ENCODE assay signal across 22 mouse cellular contexts in genomic region chr10:97905793-97906192, GRCm38 (mm10).
"Had no signal": no experiment of that assay in that cellular context is flagged by ENCODE, and none has a peak within 500 bp of the region (broad histone marks: within the 10 kb centered on the region; RNA-seq: fewer than 3 reads in every experiment).

No protein-coding gene starts in this region.

- H3K4me2 ChIP-seq: limb, embryonic 15.5 days; liver, embryonic 11.5 days; lung, embryonic 14.5 days had no signal

- H3K4me3 ChIP-seq: layer of hippocampus, adult 2 months; left cerebral cortex, adult 2 months; limb, embryonic 15.5 days; midbrain, embryonic 10.5 days had no signal

- DNase-seq: kidney, adult 18-20 months; kidney, postnatal 25 days; layer of hippocampus, adult 9-11 months; layer of hippocampus, postnatal 36 days; liver, postnatal 0 days; lung, embryonic 14.5 days; midbrain, embryonic 14.5 days; right cerebral cortex, postnatal 14 days; right cerebral cortex, postnatal 4 days; thymus, adult 2 months; thymus, postnatal 14 days; thymus, postnatal 4 days had no signal

- H3K4me1 ChIP-seq: limb, embryonic 15.5 days; midbrain, embryonic 10.5 days had no signal

- H3K27me3 ChIP-seq: limb, embryonic 15.5 days had no signal

- H3K9ac ChIP-seq: limb, embryonic 15.5 days; liver, embryonic 14.5 days; liver, postnatal 0 days; lung, embryonic 14.5 days had no signal

- H3K9me3 ChIP-seq: limb, embryonic 15.5 days; midbrain, embryonic 10.5 days had no signal

- H3K27ac ChIP-seq: kidney, postnatal 0 days; layer of hippocampus, adult 2 months; left cerebral cortex, adult 2 months; limb, embryonic 15.5 days; liver, embryonic 14.5 days; macrophage; midbrain, embryonic 10.5 days; stomach, postnatal 0 days had no signal

- H3K36me3 ChIP-seq: limb, embryonic 15.5 days; midbrain, embryonic 10.5 days had no signal

- ATAC-seq: liver, postnatal 0 days; lung, postnatal 0 days had no signal
